Mouse (Mus musculus) kidney, adult 11 months (tissue): ENCODE measurements around the gene Polr3g.
"Not testable (repeated sequence)": the region's sequence is repeated elsewhere in the genome, so short reads cannot be mapped to it uniquely, and the experiment has no call there.

Experiments used
- DNase-seq: peaks from one replicate; pipeline ENCODE4 v3.0.0; 2022

The Polr3g gene

GRCm38 (mm10) chr13:81628631-81629190 is 82.1 kb downstream of the Polr3g start:
- no peak for DNase-seq

- not testable (repeated sequence) for DNase-seq
Measured at GRCm38 (mm10) chr13:81627861-81628260, 83.0 kb downstream of the Polr3g start.
